Mouse (Mus musculus) cerebellum, postnatal 14 days (tissue): ENCODE data around the gene Sipa1l1.
"Not testable (repeated sequence)": the region's sequence is repeated elsewhere in the genome, so short reads cannot be mapped to it uniquely, and the experiment has no call there.

Source experiments
- DNase-seq, 2 experiments: peaks; one replicate each; pipeline ENCODE4 v3.0.0; 2021; ENCODE audit warnings: mixed read lengths in 2 of 2

Sipa1l1 gene

DNA sequence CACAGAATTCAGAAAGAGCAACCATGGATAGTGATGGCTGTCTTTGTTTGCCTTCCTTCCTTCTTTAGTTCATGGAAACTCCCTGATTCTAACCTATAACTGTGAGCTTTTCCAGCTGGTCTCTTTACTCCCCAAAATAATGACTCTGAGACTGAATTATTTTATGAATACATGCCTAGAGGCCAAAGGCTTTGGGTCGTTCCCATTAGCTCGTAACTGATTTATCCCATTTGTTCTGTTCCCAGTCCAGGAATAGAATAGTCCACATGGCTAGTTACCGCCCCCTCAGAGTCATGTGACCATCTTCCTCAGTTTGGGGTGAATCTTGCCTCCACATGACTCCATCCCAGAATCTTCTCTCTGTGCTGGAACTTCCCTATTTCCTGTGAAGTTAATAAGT is 272.4 kb downstream of the Sipa1l1 start:
- no peak for DNase-seq

DNA sequence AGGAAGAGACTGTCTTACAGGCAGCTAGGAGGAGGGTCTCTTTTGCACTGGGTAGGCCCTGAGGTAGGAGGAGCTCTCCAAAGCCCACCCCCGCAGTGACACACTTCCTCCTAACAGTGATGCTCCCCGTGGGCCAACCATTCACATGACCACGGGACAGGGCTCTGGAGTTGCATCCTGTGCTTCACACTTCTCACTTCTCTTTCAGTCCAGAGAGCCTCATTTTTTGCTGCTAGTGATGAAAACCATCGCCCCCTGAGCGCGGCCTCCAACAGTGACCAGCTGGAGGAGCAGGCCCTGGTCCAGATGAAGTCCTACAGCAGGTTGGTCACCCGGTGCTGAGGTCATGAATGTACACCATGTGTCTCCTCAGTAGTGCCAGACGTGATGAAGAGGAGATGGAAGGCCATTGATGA is 277.5 kb downstream of the Sipa1l1 start:
- no peak for DNase-seq

- DNase-seq, result no peak
These were observed 279.2 kb downstream of the Sipa1l1 start for GRCm38 (mm10) chr12:82448129-82448815.

GRCm38 (mm10) chr12:82452428-82452827 is 283.3 kb downstream of the Sipa1l1 start:
- DNase-seq, result no peak

GRCm38 (mm10) chr12:82454415-82454814 is 285.3 kb downstream of the Sipa1l1 start:
- no peak for DNase-seq

DNA sequence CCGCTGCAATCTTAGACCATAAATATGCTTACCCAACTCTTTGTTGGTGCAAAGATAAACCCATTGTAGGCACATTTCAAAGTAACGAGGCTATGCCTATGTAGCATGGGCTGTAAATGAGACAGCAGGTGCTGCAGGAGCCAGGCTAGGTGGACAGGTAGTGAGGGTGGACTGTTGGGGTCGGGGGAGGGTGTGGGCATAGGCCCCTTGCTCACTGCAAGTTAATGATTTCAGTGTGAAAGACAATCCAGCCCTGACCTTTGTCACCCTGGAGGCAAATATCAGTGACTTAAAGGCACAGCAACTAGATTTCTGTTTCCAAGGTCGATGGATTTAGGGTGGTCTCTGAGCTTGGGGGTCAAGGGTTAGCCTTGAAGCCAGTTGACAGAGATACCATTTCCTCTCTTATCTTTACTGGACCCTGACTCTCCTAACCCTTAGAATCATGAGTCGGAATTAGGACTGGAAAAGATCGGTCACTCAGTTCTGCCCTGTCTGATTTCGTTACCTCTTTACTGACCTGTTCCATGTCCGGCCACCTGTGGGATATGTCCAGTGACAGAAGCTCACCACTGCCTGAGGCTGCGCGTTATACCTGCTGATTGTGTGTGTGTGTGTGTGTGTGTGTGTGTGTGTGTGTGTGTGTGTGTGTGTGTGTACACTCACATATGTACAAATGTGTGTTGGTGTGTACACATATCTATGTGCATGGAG is 286.7 kb downstream of the Sipa1l1 start:
- no peak for DNase-seq

DNA sequence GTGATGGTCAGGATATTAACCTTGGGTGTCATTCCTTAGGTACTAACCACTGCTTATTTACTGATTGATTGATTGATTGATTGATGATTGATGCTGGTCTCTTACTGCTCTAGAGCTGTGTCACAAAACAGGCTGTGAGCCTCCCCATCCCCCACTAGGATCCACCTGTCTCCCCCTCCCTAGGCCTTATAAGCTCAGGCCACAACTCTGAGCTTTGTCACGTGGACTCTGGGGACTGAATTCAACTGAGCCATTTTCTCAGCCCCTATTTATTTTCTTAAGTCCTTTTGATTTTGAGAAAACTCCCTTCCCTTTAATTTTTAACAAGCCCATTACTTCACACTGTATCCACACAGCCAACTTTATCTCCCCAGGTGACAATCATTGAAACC is 287.3 kb downstream of the Sipa1l1 start:
- DNase-seq, result no peak

- DNase-seq, result no peak
These were observed 288.5 kb downstream of the Sipa1l1 start for GRCm38 (mm10) chr12:82457609-82458008.

GRCm38 (mm10) chr12:82458017-82458416 is 288.9 kb downstream of the Sipa1l1 start:
- peak; percentile 55 to 63 for DNase-seq

- DNase-seq, result no peak
These were observed 298.1 kb downstream of the Sipa1l1 start for GRCm38 (mm10) chr12:82467234-82467633.

DNA sequence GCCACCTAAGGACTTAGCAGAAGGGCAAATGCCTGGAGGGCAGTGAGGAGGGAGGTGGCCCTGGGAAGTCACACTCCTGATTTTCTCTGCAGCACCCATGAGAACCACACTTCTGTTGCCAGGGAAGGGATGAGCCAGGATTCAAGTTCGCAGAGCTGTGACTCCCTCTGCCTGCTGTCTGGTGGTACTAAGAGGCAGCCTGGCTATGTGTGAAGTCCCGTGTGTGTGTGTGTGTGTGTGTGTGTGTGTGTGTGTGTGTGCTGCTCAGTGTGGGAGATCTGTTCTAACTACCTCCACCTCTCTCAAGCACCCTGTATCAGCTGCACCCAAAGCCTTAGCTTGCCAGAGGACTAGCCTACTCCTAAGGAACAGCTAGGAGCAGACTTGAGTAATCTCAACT is 298.5 kb downstream of the Sipa1l1 start:
- DNase-seq, result peak; percentile 38 to 68

- peak in 1 of 2 experiments; percentile 45 for DNase-seq
These were observed 299.3 kb downstream of the Sipa1l1 start for GRCm38 (mm10) chr12:82468416-82468815.

DNA sequence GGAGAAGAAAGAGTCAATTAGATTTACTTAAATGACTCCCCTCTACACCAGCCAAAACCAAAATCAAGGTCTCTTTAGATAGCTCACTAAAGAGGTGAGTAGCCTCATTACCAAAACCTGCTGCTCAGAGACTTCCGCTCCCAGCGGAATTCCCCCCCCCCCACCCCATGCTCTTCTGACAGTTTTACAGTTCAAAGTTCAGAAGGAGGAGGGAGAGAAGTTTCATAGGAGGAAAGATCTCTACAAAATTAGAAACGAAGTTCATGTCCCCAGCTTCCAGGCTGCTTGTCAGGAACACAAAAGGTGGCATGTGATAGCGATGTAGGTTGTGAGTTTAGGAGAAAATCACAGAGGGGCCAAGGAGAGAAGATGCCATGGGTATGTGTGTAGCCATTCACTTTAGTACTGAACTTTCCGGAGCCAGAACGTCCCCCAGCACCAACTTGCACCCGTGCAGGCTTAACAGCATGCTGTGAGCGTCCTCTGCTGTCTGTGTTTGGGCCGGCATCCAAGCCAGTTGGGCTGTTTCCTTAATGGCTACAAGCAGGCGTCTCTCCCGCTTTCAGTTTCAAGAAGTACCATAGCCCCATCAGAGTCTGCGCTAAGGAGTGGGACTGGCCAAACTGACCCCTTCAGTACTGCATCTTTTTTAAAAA is 300.7 kb downstream of the Sipa1l1 start:
- peak; percentile 90 to 92 for DNase-seq

- peak; percentile 83 to 86 for DNase-seq
These were observed 301.3 kb downstream of the Sipa1l1 start for GRCm38 (mm10) chr12:82470362-82470936.

DNA sequence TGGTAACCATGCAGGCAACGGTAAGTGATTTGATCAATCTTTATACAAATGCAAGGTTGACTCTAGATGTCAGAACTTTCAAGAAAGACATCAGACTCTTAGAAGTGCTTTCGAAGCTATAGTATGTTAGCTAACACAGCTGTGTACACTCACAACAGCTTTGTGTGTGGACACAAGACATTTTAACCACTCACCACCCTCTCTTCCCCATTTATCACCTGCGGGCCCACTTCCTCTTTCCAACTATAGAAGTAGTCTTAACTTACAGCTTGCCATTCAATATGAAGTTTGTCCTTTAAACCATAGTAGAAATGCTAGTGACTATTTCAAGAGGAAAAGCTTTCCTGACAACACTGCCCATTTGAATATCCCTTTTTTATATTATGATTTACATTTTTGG is 303.7 kb downstream of the Sipa1l1 start:
- no peak for DNase-seq

GRCm38 (mm10) chr12:82473238-82473637 is 304.1 kb downstream of the Sipa1l1 start:
- DNase-seq, result no peak

DNA sequence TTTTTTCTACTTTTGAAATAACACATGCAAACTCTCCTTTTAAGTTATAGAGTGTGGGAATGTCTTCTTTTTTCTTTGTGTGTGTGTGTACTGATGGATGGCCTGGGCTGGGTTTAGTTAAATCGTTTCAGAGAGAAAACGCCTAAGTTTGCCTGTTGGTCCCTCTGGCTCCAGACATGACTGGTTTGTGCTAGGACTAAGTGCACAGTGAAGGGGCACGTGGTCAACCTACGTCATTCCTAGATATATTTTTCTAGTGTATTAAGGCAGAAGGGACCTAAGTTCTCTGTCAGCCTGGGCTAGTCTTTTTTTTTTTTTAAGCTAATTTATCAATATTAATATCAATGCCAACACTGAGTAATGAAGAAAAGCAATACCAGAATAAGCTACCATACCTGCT is 305.3 kb downstream of the Sipa1l1 start:
- DNase-seq, result no peak

- no peak for DNase-seq
These were observed 306.9 kb downstream of the Sipa1l1 start for GRCm38 (mm10) chr12:82476028-82476427.

DNA sequence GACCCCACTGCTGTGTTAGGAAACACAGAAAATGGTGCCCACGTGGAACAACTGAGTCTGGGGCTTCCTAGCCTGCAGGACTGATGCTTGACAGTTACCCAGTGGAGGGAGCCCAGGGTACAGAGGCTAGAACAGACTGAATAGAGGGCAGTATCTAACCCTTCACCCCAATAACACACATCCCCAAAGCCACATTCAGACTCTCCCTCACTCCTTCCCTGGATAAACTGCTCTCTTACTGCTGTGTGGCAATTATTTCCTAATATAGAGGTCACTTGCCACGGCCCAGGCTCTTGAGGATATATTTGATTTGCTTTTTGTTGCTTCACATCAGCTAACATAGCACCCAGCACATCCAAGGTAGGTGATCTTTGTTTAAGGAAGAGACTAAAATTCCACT is 307.5 kb downstream of the Sipa1l1 start:
- DNase-seq, result no peak

DNA sequence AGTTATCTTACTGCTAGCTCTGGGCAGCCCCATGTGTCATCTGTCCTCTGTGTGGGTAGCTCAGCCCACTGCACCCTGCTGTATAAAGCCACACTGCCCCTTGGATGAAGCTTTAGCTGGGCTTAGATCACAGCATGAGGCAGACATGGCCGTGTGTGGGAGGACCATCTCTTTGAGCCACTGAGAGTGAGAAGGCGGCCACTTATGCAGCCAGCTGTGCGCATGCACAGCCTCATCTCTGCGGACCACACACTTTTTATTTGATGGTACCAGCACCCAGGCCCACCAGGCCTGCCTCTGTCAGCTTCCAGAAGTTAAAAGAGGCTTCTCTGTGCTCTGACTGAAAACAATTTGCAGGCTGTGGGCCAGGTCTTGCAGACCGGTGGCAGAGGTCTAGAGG is 308.7 kb downstream of the Sipa1l1 start:
- no peak for DNase-seq

GRCm38 (mm10) chr12:82478256-82478655 is 309.1 kb downstream of the Sipa1l1 start:
- DNase-seq, result no peak

DNA sequence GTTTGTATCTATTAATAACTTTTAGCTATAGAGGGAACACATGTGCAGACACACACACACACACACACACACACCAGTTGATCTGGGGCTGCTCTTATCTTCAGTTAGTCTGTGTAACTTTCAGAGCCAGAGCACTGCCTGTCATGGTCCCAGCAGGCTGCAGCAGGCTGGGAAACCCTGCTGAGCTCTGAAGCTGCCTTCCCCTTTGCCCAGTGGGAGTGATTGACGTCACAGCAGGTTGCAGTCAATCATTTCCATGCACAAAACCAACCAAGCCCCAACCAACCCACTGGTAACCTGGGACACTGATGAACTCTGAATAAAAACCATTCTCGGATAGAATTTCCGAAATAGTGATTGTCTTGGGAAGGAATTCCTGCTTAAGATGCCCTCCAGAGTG is 310.3 kb downstream of the Sipa1l1 start:
- DNase-seq, result no peak

DNA sequence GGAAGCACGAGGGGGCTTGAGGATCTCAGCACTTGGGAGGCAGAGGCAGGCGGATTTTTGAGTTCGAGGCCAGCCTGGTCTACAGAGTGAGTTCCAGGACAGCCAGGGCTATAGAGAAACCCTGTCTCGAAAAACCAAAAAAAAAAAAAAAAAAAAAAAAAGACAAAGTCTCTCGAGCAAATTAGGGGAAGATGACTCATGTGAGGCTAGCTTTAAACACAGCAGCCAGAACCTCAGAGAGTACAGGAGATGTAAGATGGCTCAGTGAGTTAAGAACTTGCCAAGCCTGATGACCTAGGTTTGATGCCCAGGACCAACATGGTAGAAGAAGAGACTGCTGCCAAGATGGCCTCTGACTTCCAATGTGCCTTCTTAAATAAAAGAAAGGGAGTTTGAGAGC is 311.3 kb downstream of the Sipa1l1 start:
- not testable (repeated sequence) for DNase-seq

GRCm38 (mm10) chr12:82485466-82485865 is 316.3 kb downstream of the Sipa1l1 start:
- DNase-seq, result no peak
